Mouse (Mus musculus) neural tube, embryonic 15.5 days (tissue): Measurements from ENCODE around the gene Uqcrc2. TPM values are rescaled to one million over a fixed set of nuclear protein-coding genes. Genes with fewer than 3 reads are reported as not detected.

Experiments
- ATAC-seq: fragments of 200-750 bp; cut with Nextera tagmentation; 2 replicates; pipeline ENCODE4 v1.8.0; 2017; ENCODE audit warnings: mild to moderate bottlenecking, moderate TSS enrichment, moderate library complexity; ENCODE audit not compliant: low FRiP score
- H3K27ac ChIP-seq: fragments of 300-500 bp; sonication (generic); replicated peaks from 2 replicates; pipeline ENCODE4 v1.5.1; 2015; ENCODE audit warnings: mild to moderate bottlenecking, inconsistent platforms
- H3K27me3 ChIP-seq: fragments of 300-500 bp; sonication (generic); replicated peaks from 2 replicates; pipeline ENCODE4 v1.6.1; 2015; ENCODE audit warnings: inconsistent platforms
- H3K36me3 ChIP-seq: fragments of 300-500 bp; sonication (generic); 2 replicates; pipeline ENCODE4 v1.6.1; 2015; ENCODE audit warnings: inconsistent platforms
- H3K4me1 ChIP-seq: fragments of 300-500 bp; sonication (generic); 2 replicates; pipeline ENCODE4 v1.6.1; 2015; ENCODE audit warnings: inconsistent platforms
- H3K4me2 ChIP-seq: fragments of 300-500 bp; sonication (generic); 2 replicates; pipeline ENCODE4 v1.6.1; 2015; ENCODE audit warnings: inconsistent platforms, mild to moderate bottlenecking, moderate library complexity
- H3K4me3 ChIP-seq: fragments of 300-500 bp; sonication (generic); replicated peaks from 2 replicates; pipeline ENCODE4 v1.5.1; 2015; ENCODE audit warnings: mild to moderate bottlenecking, inconsistent platforms
- H3K9ac ChIP-seq: fragments of 300-500 bp; sonication (generic); replicated peaks from 2 replicates; pipeline ENCODE4 v1.6.1; 2015; ENCODE audit warnings: mild to moderate bottlenecking, inconsistent platforms
- H3K9me3 ChIP-seq: fragments of 300-500 bp; sonication (generic); replicated peaks from 2 replicates; pipeline ENCODE4 v1.6.1; 2016; ENCODE audit warnings: inconsistent platforms
- WGBS: fragments of 180-500 bp; shearing (Covaris S2); methylation state at CpG from one replicate; pipeline ENCODE4 v1.1.7; 2015; ENCODE audit warnings: mixed read lengths; 5-methylcytosine and 5-hydroxymethylcytosine counted together
- polyA plus RNA-seq: library from polyadenylated mRNA; unstranded; fragments of >200 nt; fragmentation: Nextera tagmentation; extraction: Ambion mirVana; gene quantifications from 2 replicates; pipeline ENCODE4 v1.2.1, GENCODE M21; 2015

Uqcrc2 gene
- polyA plus RNA-seq, 1 experiment from 2014 or later: 244 TPM

- no peaks in the 10 kb centered on the region for H3K9me3 ChIP-seq
- H3K9ac ChIP-seq: no peak overlapping the region
- ATAC-seq: no peak
- no peak overlapping the region for H3K4me3 ChIP-seq
- no peaks in the 10 kb centered on the region for H3K27me3 ChIP-seq
- WGBS: 85% methylated on average over 2 of the region's 2 CpGs
- H3K4me1 ChIP-seq: no peaks in the 10 kb centered on the region
- H3K27ac ChIP-seq: no peak overlapping the region
- H3K4me2 ChIP-seq: no peak overlapping the region
- H3K36me3 ChIP-seq: peaks cover 83% of the 10 kb centered on the region
These were observed 12.9 kb downstream of the Uqcrc2 start for GRCm38 (mm10) chr7:120647849-120648248.

DNA sequence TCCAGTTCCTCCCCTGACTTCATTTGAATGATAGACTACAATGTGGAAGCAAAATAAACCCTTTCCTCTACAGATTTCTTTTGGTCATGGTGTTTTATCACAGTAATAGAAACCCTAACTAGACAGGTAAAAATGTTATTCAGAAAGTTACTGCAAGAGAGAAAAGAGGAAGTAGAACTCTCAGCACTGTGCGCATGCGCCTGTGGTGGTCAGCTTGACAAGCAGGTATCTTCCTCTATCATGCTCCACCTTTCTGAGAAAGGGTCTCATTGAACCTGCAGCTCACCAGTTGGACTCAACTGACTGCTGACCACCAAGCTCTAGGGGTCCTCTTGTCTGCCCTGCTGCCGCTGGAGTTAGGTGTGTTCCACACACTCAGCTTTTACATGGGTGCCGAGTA is 27.1 kb downstream of the Uqcrc2 start:
- ATAC-seq: no peak
- no peak overlapping the region for H3K27ac ChIP-seq
- no peak overlapping the region for H3K4me3 ChIP-seq
- no peaks in the 10 kb centered on the region for H3K4me1 ChIP-seq
- no peak overlapping the region for H3K4me2 ChIP-seq
- H3K9me3 ChIP-seq: no peaks in the 10 kb centered on the region
- no peak overlapping the region for H3K9ac ChIP-seq
- H3K27me3 ChIP-seq: no peaks in the 10 kb centered on the region
- peaks cover 29% of the 10 kb centered on the region for H3K36me3 ChIP-seq
- 90% methylated on average over 4 of the region's 4 CpGs for WGBS

DNA sequence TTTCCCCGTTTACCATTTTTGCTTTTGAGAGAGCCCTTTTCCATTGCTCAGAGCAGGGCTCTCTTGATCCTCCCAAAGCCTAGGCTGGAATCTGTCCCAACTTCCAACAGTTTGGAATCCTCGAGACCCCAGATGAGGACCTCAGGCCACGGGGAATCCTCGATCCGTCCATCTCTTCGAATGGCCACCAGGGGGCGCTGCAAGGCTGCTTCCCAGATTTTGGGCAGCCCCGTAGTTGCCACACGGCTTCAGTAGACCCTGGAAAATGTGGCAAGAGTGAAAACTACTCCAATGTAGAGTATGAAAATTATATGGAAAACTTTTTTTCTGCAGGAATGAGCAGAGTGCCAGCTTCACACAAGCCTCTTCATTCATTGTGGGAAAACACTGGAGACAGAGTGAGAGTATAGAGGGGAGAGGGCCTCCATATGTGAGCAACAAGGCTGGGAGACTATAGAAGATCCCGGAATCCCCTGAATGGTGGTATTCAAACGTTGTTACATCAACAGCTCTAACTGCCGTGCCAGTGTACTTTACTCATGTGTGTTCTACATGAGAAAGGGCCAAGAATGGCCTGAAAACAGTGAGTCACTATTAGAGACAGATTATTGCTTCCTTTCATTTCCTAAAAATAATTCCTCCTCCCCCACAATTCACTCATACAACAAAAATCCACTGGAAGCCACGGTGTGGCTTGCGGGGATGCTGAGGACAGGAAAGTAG is 35.3 kb downstream of the Uqcrc2 start, which contains the start of gene Pdzd9:
TSS of gene Pdzd9 (minus strand) at position 191 of the 723 bp plus-strand sequence.
- H3K27me3 ChIP-seq: no peaks in the 10 kb centered on the region
- H3K36me3 ChIP-seq: no peaks in the 10 kb centered on the region
- H3K4me3 ChIP-seq: no peak within 1 kb of the TSS
- peaks cover 9% of the 10 kb centered on the region for H3K4me1 ChIP-seq
- peak; percentile 53; the same call in 1 of the 2 replicates for ATAC-seq
- 22% methylated on average over 14 of the region's 14 CpGs for WGBS
- H3K9ac ChIP-seq: no peak within 1 kb of the TSS
- H3K9me3 ChIP-seq: no peaks in the 10 kb centered on the region
- H3K27ac ChIP-seq: no peak within 1 kb of the TSS
- H3K4me2 ChIP-seq: 0 out of 2 replicates have a peak within 1 kb of the TSS, but pooled peaks have one; percentile 9

GRCm38 (mm10) chr7:120671271-120671670 is 36.3 kb downstream of the Uqcrc2 start:
- ATAC-seq: no peak
- Histone ChIP-seq H3K36me3 (no peaks in the 10 kb centered on the region), H3K27me3 (no peaks in the 10 kb centered on the region), H3K4me3 (no peak overlapping the region), H3K9me3 (no peaks in the 10 kb centered on the region), H3K9ac (no peak overlapping the region), H3K4me2 (no peak overlapping the region), H3K27ac (no peak overlapping the region), H3K4me1 (peaks cover 14% of the 10 kb centered on the region)
- WGBS: 73% methylated on average over 2 of the region's 2 CpGs

DNA sequence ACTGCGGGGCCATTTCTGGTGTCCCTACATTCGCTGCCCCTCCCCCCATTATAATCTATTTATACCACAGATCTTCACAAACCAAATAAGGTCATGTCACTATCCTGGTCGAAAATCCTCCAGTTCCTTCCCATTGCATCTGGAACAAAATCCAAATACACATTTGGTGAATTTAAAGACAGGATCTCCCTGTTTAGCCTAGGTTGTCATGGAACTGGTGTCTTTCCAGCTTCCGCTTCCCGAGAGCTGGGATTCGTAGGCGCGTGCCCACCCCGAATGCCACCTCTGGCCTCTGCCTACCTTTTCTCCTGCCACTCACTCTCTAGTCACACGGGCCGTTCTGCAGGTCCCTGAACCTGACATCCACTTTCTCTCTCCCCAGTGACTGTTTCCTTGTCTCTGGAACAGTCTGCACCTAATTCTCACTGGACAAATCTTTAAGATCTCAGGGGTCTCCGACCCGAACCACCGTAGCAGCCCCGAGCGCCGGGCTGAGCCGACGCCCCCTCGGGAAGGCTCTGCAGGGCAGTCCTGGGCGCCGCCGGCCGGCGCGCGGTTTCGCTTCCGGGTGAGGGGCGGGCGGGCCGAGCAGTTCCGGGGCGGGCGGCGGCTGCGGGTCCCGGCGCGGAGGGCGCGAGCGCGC is 42.1 kb downstream of the Uqcrc2 start, which contains the start of gene Mosmo:
TSS of gene Mosmo (plus strand) at position 618 of the 643 bp plus-strand sequence.
- H3K4me2 ChIP-seq: peak within 1 kb of the TSS; percentile 88
- H3K9ac ChIP-seq: peak within 1 kb of the TSS; percentile 88
- H3K4me3 ChIP-seq: peak within 1 kb of the TSS; percentile 88
- WGBS: under 1% methylated on average over 44 of the region's 44 CpGs
- H3K27ac ChIP-seq: peak within 1 kb of the TSS; percentile 85
- H3K4me1 ChIP-seq: peaks cover 47% of the 10 kb centered on the region
- H3K36me3 ChIP-seq: no peaks in the 10 kb centered on the region
- H3K9me3 ChIP-seq: no peaks in the 10 kb centered on the region
- no peaks in the 10 kb centered on the region for H3K27me3 ChIP-seq
- ATAC-seq: peak; percentile 97

- Histone ChIP-seq H3K4me3 (peak overlapping the region; percentile 88), H3K4me2 (peak overlapping the region; percentile 88), H3K9ac (peak overlapping the region; percentile 88), H3K4me1 (peaks cover 47% of the 10 kb centered on the region), H3K9me3 (no peaks in the 10 kb centered on the region), H3K36me3 (no peaks in the 10 kb centered on the region), H3K27ac (peak overlapping the region; percentile 85), H3K27me3 (no peaks in the 10 kb centered on the region)
- peak; percentile 71 for ATAC-seq
- WGBS: 1% methylated on average over 42 of the region's 42 CpGs
These were observed 43.0 kb downstream of the Uqcrc2 start for GRCm38 (mm10) chr7:120677764-120678531.

- 0 out of 2 replicates have a peak overlapping the region, but pooled peaks have one; percentile 88 for H3K9ac ChIP-seq
- H3K9me3 ChIP-seq: no peaks in the 10 kb centered on the region
These were observed 44.0 kb downstream of the Uqcrc2 start for GRCm38 (mm10) chr7:120679023-120679422.

DNA sequence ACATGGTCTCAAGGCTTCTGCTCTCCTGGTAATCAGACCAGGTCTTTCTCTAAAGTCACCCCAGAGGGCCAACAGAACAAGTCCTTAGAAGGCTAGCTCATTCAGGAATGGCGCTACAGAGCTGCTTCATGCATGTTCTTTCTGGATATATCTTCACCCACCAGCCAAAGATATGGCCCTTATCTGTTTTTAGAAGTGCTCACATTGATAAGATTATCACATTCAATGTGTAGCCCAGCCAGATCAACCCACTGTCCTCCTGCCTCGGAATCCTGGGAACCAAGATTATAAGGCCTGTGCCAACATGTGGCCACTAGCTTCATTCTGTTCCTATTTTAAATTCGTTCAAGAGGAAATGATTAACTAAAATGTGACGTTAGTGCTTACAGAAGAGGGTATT is 47.0 kb downstream of the Uqcrc2 start:
- Histone ChIP-seq H3K4me1 (peaks cover 46% of the 10 kb centered on the region), H3K4me2 (no peak overlapping the region), H3K9me3 (no peaks in the 10 kb centered on the region), H3K27me3 (no peaks in the 10 kb centered on the region), H3K27ac (no peak overlapping the region), H3K36me3 (no peaks in the 10 kb centered on the region), H3K9ac (no peak overlapping the region), H3K4me3 (no peak overlapping the region)
- 74% methylated on average over 4 of the region's 4 CpGs for WGBS
- ATAC-seq: no peak

More at GRCm38 (mm10) chr7:120679023-120679422, 44.0 kb downstream of the Uqcrc2 start:
- no peak for ATAC-seq
- peak overlapping the region; percentile 88 for H3K4me2 ChIP-seq
- no peaks in the 10 kb centered on the region for H3K27me3 ChIP-seq
- no peak overlapping the region for H3K27ac ChIP-seq
- H3K4me1 ChIP-seq: peaks cover 47% of the 10 kb centered on the region
- H3K4me3 ChIP-seq: peak overlapping the region; percentile 88
- no peaks in the 10 kb centered on the region for H3K36me3 ChIP-seq
- WGBS: 60% methylated on average over 8 of the region's 8 CpGs

DNA sequence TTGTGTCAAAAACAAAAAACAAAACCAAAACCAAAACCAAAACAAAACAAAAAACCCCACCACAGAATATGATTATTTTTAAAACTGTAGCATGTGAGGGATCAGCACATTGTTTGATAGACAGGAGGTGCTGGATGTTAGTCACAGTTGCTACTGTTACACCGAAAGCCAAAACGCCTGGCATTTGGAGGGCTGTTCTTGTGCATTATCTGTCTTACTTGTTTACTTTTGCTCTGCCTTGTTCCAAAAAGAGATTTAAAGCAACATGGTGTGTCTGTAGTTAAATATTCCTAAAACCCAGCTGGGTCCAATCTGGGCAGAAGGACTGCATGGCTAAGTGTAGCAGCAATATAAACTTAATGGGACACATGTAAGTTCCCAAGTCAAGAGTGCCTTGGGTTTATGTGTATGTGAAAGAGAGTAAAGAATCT is 49.8 kb downstream of the Uqcrc2 start:
- no peaks in the 10 kb centered on the region for H3K9me3 ChIP-seq
- peaks cover 27% of the 10 kb centered on the region for H3K4me1 ChIP-seq
- no peak for ATAC-seq
- 0 out of 2 replicates have a peak overlapping the region, but pooled peaks have one; percentile 9 for H3K27ac ChIP-seq
- no peak overlapping the region for H3K4me3 ChIP-seq
- no peak overlapping the region for H3K9ac ChIP-seq
- 81% methylated on average over 2 of the region's 2 CpGs for WGBS
- H3K36me3 ChIP-seq: no peaks in the 10 kb centered on the region
- H3K4me2 ChIP-seq: no peak overlapping the region
- H3K27me3 ChIP-seq: no peaks in the 10 kb centered on the region

GRCm38 (mm10) chr7:120685227-120685626 is 50.3 kb downstream of the Uqcrc2 start:
- H3K27ac ChIP-seq: 0 out of 2 replicates have a peak overlapping the region, but pooled peaks have one; percentile 9

GRCm38 (mm10) chr7:120690634-120691033 is 55.7 kb downstream of the Uqcrc2 start:
- WGBS: 75% methylated on average over 4 of the region's 4 CpGs

More at GRCm38 (mm10) chr7:120685227-120685626, 50.3 kb downstream of the Uqcrc2 start:
- Histone ChIP-seq H3K9me3 (no peaks in the 10 kb centered on the region), H3K36me3 (no peaks in the 10 kb centered on the region), H3K4me1 (peaks cover 22% of the 10 kb centered on the region), H3K4me3 (no peak overlapping the region), H3K4me2 (no peak overlapping the region), H3K27me3 (no peaks in the 10 kb centered on the region), H3K9ac (no peak overlapping the region)
- WGBS: 65% methylated on average over 6 of the region's 6 CpGs
- no peak for ATAC-seq

More at GRCm38 (mm10) chr7:120690634-120691033, 55.7 kb downstream of the Uqcrc2 start:
- Histone ChIP-seq H3K36me3 (peaks cover 8% of the 10 kb centered on the region; the same call in 1 of the 2 replicates), H3K27ac (no peak overlapping the region), H3K4me2 (no peak overlapping the region), H3K9ac (no peak overlapping the region), H3K27me3 (no peaks in the 10 kb centered on the region), H3K4me1 (peaks cover 2% of the 10 kb centered on the region), H3K9me3 (no peaks in the 10 kb centered on the region), H3K4me3 (no peak overlapping the region)
- no peak for ATAC-seq
